Mouse (Mus musculus): Measurements from ENCODE around the gene Olfr403.
"Not testable (repeated sequence)": the region's sequence is repeated elsewhere in the genome, so short reads cannot be mapped to it uniquely, and the experiment has no call there.

Gene Olfr403

DNA sequence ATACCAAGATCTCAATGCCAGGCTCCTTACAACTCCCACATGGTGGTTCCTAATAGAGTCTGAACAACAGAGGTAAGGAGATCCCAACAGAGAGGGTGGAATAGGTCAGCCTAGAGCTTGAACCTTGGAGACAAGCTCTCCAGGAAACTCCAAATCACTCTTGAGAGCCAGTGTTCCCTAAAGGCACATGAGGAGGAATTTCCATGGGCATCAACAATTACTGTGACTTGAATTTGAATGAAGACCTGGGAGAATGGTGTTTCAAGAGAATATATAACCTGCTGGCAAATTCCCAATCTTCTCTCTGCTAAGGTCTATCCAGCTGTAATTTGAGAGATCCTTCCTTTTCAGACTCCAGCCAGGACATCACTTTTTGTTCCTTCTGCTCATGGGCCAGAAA is at the start of gene Olfr403:
Olfr403 (plus strand) TSS at position 301 of the 400 bp plus-strand sequence.
- no peak for DNase-seq (ENCODE audit: low spot score)

DNA sequence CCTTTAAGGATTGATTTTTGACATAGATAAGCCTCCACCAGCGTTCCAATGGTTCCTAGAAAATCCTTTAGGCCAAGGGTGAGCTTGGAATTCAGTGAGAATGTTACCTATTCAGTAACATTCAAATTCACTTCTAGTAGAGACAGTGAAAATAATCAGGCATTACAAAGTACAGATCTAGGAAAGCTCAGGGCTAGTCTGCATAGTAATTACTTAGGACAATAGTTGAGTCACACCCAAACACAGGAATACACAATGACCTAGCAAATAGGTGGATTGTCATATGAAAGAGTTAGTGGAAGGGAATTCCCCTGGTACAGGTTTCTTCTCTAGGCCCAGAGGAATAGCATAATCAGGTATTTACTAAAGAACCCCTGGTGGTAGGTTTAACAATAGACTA is 46.0 kb upstream of the Olfr403 start:
- DNase-seq (ENCODE audit: low spot score) = not testable (repeated sequence)

DNA sequence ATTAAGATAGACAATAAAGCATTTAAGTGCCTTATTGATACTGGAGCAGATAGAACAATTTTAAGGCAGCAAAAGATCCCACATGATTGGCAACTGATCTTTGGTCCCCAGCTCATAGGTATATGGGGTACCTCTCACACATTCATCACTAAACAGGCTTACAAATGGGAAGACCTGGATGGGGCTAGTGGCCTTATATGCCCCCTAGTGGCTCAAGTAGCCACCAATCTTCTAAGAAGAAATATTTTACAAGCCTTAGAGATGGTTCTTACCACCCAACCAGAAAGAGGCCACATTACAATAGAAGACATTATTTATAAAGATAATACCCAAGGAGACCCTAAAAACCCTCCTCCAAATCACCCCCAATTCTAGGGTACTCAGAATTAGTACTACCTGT is 40.2 kb upstream of the Olfr403 start:
- no peak for DNase-seq (ENCODE audit: low spot score)

DNA sequence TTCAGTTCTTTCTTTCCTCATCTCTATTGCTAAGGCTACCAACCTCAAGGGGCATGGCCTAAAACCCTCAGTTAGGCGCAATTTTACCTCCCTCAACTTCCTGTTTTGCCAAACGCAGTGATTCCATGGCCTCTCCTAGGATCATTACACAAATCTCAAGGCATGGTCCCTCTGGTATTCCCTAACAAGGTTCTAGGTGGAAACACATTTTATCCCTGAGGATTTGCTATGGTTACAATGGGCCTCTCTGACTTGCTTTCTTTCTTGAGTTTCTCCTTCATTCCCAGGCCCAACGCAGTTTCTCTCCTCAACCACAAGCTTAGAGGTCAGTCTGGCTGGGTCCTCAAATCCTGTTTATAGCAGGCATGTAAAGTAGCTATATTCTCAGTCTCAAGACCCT is 32.8 kb upstream of the Olfr403 start, which contains the start of gene Olfr402:
Olfr402 (plus strand) TSS at position 301 of the 400 bp plus-strand sequence.
- no peak for DNase-seq (ENCODE audit: low spot score)

DNA sequence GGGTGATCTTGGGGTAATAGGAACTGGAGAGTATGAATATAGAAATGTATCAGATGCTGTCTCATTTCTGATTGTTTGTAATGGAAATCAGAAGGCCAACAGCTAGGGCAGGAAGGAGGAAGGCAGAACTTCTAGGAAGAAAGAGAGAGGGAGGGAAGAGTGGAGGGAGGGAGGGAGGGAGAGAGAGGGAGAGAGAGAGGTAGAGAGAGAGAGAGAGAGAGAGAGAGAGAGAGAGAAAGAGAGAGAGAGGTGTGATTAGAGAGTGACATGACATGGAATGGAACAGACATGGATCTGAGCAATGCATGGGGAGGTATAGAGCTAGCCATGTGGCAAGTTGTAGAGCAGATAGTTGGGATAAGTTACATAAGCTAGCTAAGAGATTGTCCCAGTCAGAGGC is 17.3 kb upstream of the Olfr403 start:
- DNase-seq (ENCODE audit: low spot score) = no peak

DNA sequence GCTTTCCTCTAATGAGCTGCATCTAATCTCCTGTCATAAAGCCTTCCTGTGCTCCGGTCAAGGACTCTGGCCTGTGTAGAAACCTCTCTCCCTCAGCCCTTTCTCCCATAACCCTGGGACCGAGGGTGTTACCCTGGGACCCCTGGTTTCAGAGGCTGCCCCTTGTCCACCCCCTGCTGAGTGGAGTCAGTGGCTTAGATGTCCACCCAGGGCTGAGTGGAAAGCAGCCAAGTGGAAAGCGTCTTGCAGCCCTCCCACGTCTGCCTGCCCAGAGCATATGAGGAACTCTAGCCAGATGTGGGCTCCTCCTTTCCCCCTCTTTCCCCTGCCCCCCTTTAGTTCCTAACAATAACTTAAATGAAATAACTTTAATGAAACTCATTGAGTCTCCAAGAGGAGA is 2.9 kb upstream of the Olfr403 start:
- no peak for DNase-seq (ENCODE audit: low spot score)

DNA sequence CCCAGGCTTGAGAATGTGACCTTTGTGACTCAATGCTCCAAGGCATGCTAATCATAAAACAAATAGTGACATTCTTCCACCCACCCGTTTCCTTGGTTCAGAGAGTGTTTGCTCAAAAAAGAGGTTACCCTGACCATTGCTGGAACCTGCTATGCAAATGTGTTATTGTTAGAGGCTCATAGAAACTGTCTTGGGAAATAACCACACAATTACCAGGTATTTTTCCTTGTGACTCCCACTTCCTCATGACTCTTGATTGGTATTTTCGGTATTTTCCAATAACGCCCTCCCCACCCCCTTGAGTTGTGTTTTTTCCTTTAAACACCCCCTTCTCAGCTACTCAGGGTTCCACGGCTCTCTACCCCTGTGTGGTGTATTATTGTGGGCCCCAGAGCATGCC is 2.3 kb upstream of the Olfr403 start:
- DNase-seq (ENCODE audit: low spot score) = no peak

DNA sequence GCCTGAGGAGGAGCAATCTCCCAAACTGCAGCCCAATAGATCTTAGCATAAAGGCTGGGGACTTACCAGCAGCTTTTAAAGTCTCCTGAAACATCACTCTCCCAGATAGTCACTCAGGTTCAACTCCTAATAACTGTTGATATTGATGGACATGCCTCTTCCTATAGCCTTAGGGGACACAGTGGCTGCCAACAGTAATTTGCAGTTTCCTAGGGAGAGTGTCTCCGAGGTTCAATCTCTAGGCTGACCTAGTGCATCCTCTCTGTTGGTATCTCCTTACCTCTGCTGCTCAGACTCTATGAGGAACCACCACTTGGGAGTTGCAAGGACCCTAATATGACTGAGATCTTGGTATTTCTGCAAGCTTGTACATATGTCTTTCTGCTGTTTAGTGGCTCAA is 25.2 kb downstream of the Olfr403 start, which contains the start of gene Olfr43:
Olfr43 (minus strand) TSS at position 101 of the 400 bp plus-strand sequence.
- DNase-seq (ENCODE audit: low spot score) = no peak

DNA sequence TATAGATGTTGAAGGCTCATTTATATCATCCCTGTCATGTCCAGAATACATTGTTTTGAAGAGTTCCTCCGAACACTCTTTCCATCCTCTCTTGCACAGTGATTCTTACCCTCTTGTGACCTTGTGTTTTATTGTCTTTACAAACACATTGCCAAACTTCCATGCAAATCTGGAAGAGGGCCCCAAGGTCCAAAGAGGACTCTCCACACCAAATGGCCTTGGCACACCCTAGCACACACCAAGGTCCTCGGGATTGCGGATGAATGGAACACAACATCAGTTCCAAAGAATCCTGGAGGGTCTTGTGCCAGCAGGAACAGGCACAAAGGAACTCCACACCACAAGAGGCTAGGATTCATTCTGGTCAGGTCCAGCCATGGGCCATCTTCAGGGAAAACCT is 55.2 kb downstream of the Olfr403 start:
- DNase-seq (ENCODE audit: low spot score) = no peak

Measured in embryo, embryonic 10.5 days (tissue).